Mouse (Mus musculus) MEL (cell line): ENCODE results near the gene 9430015G10Rik. TPM values are rescaled to one million over a fixed set of nuclear protein-coding genes. Genes with fewer than 3 reads are reported as not detected.

Source experiments
- DNase-seq: peaks from one replicate; pipeline ENCODE4 v3.0.0; 2011; ENCODE audit warnings: low read depth, low spot score
- H3K27ac ChIP-seq: 2 replicates; pipeline ENCODE4 v1.5.1; 2012; ENCODE audit warnings: low read depth, mild to moderate bottlenecking, control low read depth, low read length, moderate library complexity; ENCODE audit not compliant: control insufficient read depth
- H3K27me3 ChIP-seq, 2 experiments: fragments of 150-350 bp in 1 of 2; sonication (generic) in 1 of 2; 2 replicates each; pipeline ENCODE4 v1.6.1; 2012; ENCODE audit warnings: low read length in 2 of 2, mild to moderate bottlenecking in 2 of 2, improper control_type of control experiment in 1 of 2, moderate library complexity in 1 of 2; ENCODE audit not compliant: insufficient read depth in 2 of 2, control insufficient read depth in 1 of 2
- H3K36me3 ChIP-seq, 2 experiments: 2 replicates each; pipeline ENCODE4 v1.6.1; 2012 to 2014; ENCODE audit warnings: low read length in 2 of 2, improper control_type of control experiment in 1 of 2, inconsistent platforms in 1 of 2, mild to moderate bottlenecking in 1 of 2; ENCODE audit not compliant: insufficient read depth in 2 of 2, control insufficient read depth in 1 of 2
- H3K4me1 ChIP-seq, 2 experiments: fragments of 150-350 bp in 1 of 2; sonication (generic) in 1 of 2; 2 replicates each; pipeline ENCODE4 v1.6.1; 2012; ENCODE audit warnings: low read length in 2 of 2, improper control_type of control experiment in 1 of 2, mild to moderate bottlenecking in 1 of 2; ENCODE audit not compliant: insufficient read depth in 2 of 2, control insufficient read depth in 1 of 2
- H3K4me3 ChIP-seq, 2 experiments: fragments of 150-350 bp in 1 of 2; sonication (generic) in 1 of 2; 2 replicates each; pipeline ENCODE4 v1.5.1; 2012; ENCODE audit warnings: low read depth in 2 of 2, low read length in 2 of 2, mild to moderate bottlenecking in 2 of 2, moderate library complexity in 2 of 2, control low read depth in 1 of 2, improper control_type of control experiment in 1 of 2; ENCODE audit not compliant: control insufficient read depth in 1 of 2, insufficient read depth in 1 of 2
- H3K79me2 ChIP-seq: 2 replicates; pipeline ENCODE4 v1.6.1; 2012; ENCODE audit warnings: mild to moderate bottlenecking, low read length, moderate library complexity; ENCODE audit not compliant: control insufficient read depth, poor library complexity, insufficient read depth
- H3K9ac ChIP-seq: 2 replicates; pipeline ENCODE4 v1.6.1; 2012; ENCODE audit warnings: low read depth, mild to moderate bottlenecking, control low read depth, low read length, moderate library complexity; ENCODE audit not compliant: control insufficient read depth, poor library complexity, severe bottlenecking
- H3K9me3 ChIP-seq: fragments of 150-350 bp; sonication (generic); replicated peaks from 2 replicates; pipeline ENCODE4 v1.6.1; 2012; ENCODE audit warnings: mild to moderate bottlenecking, low read length, improper control_type of control experiment, moderate library complexity; ENCODE audit not compliant: insufficient read depth
- CHD1 ChIP-seq: IDR thresholded peaks from 2 replicates; pipeline ENCODE4 v1.6.1; 2012; ENCODE audit warnings: low read depth, mild to moderate bottlenecking, inconsistent platforms, low read length, improper control_type of control experiment
- CHD2 ChIP-seq: IDR thresholded peaks from 2 replicates; pipeline ENCODE4 v1.6.1; 2011; ENCODE audit warnings: low read length, improper control_type of control experiment
- CTCF ChIP-seq, 3 experiments: IDR thresholded peaks in 2 of 3; conservative IDR thresholded peaks in 1 of 3; 2 replicates each; pipeline ENCODE4 v1.5.1; 2011 to 2012; ENCODE audit warnings: low read length in 3 of 3, low read depth in 2 of 3, mild to moderate bottlenecking in 2 of 3, improper control_type of control experiment in 1 of 3, inconsistent platforms in 1 of 3, mixed read lengths in 1 of 3, moderate library complexity in 1 of 3; ENCODE audit not compliant: control insufficient read depth in 1 of 3, insufficient read depth in 1 of 3, poor library complexity in 1 of 3, severe bottlenecking in 1 of 3
- E2F4 ChIP-seq: IDR thresholded peaks from 2 replicates; pipeline ENCODE4 v1.6.1; 2011; ENCODE audit warnings: low read depth, low read length, improper control_type of control experiment, borderline replicate concordance
- ELF1 ChIP-seq: IDR thresholded peaks from 2 replicates; pipeline ENCODE4 v1.6.1; 2014; ENCODE audit warnings: low read depth, mild to moderate bottlenecking, inconsistent platforms, low read length, improper control_type of control experiment, moderate library complexity
- EP300 ChIP-seq, 2 experiments: IDR thresholded peaks; 2 replicates each; pipeline ENCODE4 v1.6.1; 2011; ENCODE audit warnings: improper control_type of control experiment in 2 of 2, low read length in 2 of 2, low read depth in 1 of 2, mild to moderate bottlenecking in 1 of 2
- HCFC1 ChIP-seq: IDR thresholded peaks from 2 replicates; pipeline ENCODE4 v1.6.1; 2012; ENCODE audit warnings: low read depth, mild to moderate bottlenecking, inconsistent platforms, low read length, improper control_type of control experiment, moderate library complexity
- JUND ChIP-seq: IDR thresholded peaks from 2 replicates; pipeline ENCODE4 v1.6.1; 2011; ENCODE audit warnings: low read depth, mild to moderate bottlenecking, improper control_type of control experiment, low read length
- MAZ ChIP-seq: IDR thresholded peaks from 2 replicates; pipeline ENCODE4 v1.6.1; 2012; ENCODE audit warnings: low read depth, mild to moderate bottlenecking, inconsistent platforms, low read length, improper control_type of control experiment
- MEF2A ChIP-seq: IDR thresholded peaks from 2 replicates; pipeline ENCODE4 v1.6.1; 2014; ENCODE audit warnings: low read depth, mild to moderate bottlenecking, inconsistent platforms, low read length, improper control_type of control experiment; ENCODE audit not compliant: poor library complexity, insufficient replicate concordance, severe bottlenecking; ENCODE audit errors: extremely low read depth
- MXI1 ChIP-seq: IDR thresholded peaks from 2 replicates; pipeline ENCODE4 v1.6.1; 2011; ENCODE audit warnings: mild to moderate bottlenecking, low read depth, low read length, improper control_type of control experiment
- NELFE ChIP-seq: IDR thresholded peaks from 2 replicates; pipeline ENCODE4 v1.6.1; 2011; ENCODE audit warnings: low read depth, low read length, improper control_type of control experiment
- POLR2A ChIP-seq, 2 experiments: IDR thresholded peaks; 2 replicates each; pipeline ENCODE4 v1.6.1; 2011 to 2012; ENCODE audit warnings: low read length in 2 of 2, mild to moderate bottlenecking in 2 of 2, control low read depth in 1 of 2, improper control_type of control experiment in 1 of 2, low read depth in 1 of 2, moderate library complexity in 1 of 2; ENCODE audit not compliant: control insufficient read depth in 1 of 2, insufficient read depth in 1 of 2, poor library complexity in 1 of 2
- POLR2AphosphoS2 ChIP-seq: IDR thresholded peaks from 2 replicates; pipeline ENCODE4 v1.6.1; 2011; ENCODE audit warnings: low read length, improper control_type of control experiment
- POLR2AphosphoS5 ChIP-seq: IDR thresholded peaks from 2 replicates; pipeline ENCODE4 v1.6.1; 2012; ENCODE audit warnings: low read depth, borderline replicate concordance, mild to moderate bottlenecking, inconsistent platforms, low read length, moderate library complexity, mixed read lengths
- RAD21 ChIP-seq: IDR thresholded peaks from 2 replicates; pipeline ENCODE4 v1.6.1; 2011; ENCODE audit warnings: mild to moderate bottlenecking, low read depth, low read length, improper control_type of control experiment
- SIN3A ChIP-seq: IDR thresholded peaks from 2 replicates; pipeline ENCODE4 v1.6.1; 2012; ENCODE audit warnings: low read length, improper control_type of control experiment, inconsistent platforms
- SMC3 ChIP-seq: IDR thresholded peaks from 2 replicates; pipeline ENCODE4 v1.6.1; 2011; ENCODE audit warnings: low read depth, low read length, improper control_type of control experiment
- TAL1 ChIP-seq: IDR thresholded peaks from 2 replicates; pipeline ENCODE4 v1.6.1; 2012; ENCODE audit warnings: mild to moderate bottlenecking, inconsistent platforms, low read length, moderate library complexity, mixed read lengths
- TBP ChIP-seq: IDR thresholded peaks from 2 replicates; pipeline ENCODE4 v1.8.0; 2011; ENCODE audit warnings: low read depth, low read length, improper control_type of control experiment
- USF1 ChIP-seq: IDR thresholded peaks from 2 replicates; pipeline ENCODE4 v1.6.1; 2014; ENCODE audit warnings: low read depth, mild to moderate bottlenecking, inconsistent platforms, low read length, improper control_type of control experiment, moderate library complexity
- USF2 ChIP-seq, 2 experiments: IDR thresholded peaks; 2 replicates each; pipeline ENCODE4 v1.6.1; 2011 to 2012; ENCODE audit warnings: improper control_type of control experiment in 2 of 2, low read length in 2 of 2, borderline replicate concordance in 1 of 2, inconsistent platforms in 1 of 2, low read depth in 1 of 2, mild to moderate bottlenecking in 1 of 2; ENCODE audit not compliant: insufficient read depth in 1 of 2
- polyA plus RNA-seq, 2 experiments: library from polyadenylated mRNA; stranded (reverse) in 1 of 2; unstranded in 1 of 2; fragments of >175 nt in 1 of 2; fragments of >200 nt in 1 of 2; gene quantifications; 2 replicates each; pipeline versions ENCODE4 v1.2.1 to v1.2.4; 2012; ENCODE audit warnings: low replicate concordance in 2 of 2, low read depth in 1 of 2; ENCODE audit not compliant: insufficient read length in 2 of 2, insufficient read depth in 1 of 2, missing spikeins in 1 of 2
- total RNA-seq: library from RNA; depleted of rRNA; stranded (reverse); fragments of 300-350 nt; gene quantifications from 2 replicates; pipeline ENCODE4 v1.2.3, GENCODE M21; 2012

Gene 9430015G10Rik
- total and polyA plus RNA-seq, 3 experiments: 28.7 to 52.9 TPM; not detected in 1

- Histone ChIP-seq H3K9me3 (no peaks in the 10 kb centered on the region), H3K79me2 (no peaks in the 10 kb centered on the region), H3K4me3 (peak overlapping the region; percentile 25 to 26; a peak in 2 of 4 replicates), H3K4me1 (peaks cover 0 to 14% of the 10 kb centered on the region in 2 experiments; a peak in 3 of 4 replicates), H3K27me3 (no peaks in the 10 kb centered on the region), H3K36me3 (peaks cover 0 to 7% of the 10 kb centered on the region in 2 experiments; a peak in 2 of 4 replicates), H3K9ac (peak overlapping the region; percentile 32; the same call in 1 of the 2 replicates), H3K27ac (no peak overlapping the region; the same call in 1 of the 2 replicates)
- TF ChIP-seq POLR2AphosphoS2: no peak
- TF ChIP-seq USF2 (IDR thresholded peaks at IDR 0.05; ENCODE audit: borderline replicate concordance in 1 of 2, insufficient read depth in 1 of 2, low read depth in 1 of 2, low read length in 2 of 2): no peak
- peak; percentile 58; the same call in 1 of the 2 replicates for TF ChIP-seq HCFC1
- peak in 1 of 2 experiments; percentile 55; a peak in 2 of 4 replicates for TF ChIP-seq POLR2A (IDR thresholded peaks at IDR 0.05; ENCODE audit: control insufficient read depth in 1 of 2, insufficient read depth in 1 of 2, low read depth in 1 of 2, low read length in 2 of 2, poor library complexity in 1 of 2)
- no peak for TF ChIP-seq CTCF (IDR thresholded peaks at IDR 0.05 in 2 of 3, conservative IDR thresholded peaks at IDR 0.05 in 1 of 3; ENCODE audit: control insufficient read depth in 1 of 3, insufficient read depth in 1 of 3, low read depth in 2 of 3, low read length in 3 of 3, poor library complexity in 1 of 3, severe bottlenecking in 1 of 3)
- no peak for TF ChIP-seq CHD2
- TF ChIP-seq E2F4: no peak
- TF ChIP-seq SIN3A: 0 out of 2 replicates have a peak, but pooled peaks have one; percentile 16
- peak; percentile 35; the same call in 1 of the 2 replicates for TF ChIP-seq NELFE
- TF ChIP-seq ELF1: peak; percentile 68; the same call in 1 of the 2 replicates
- 0 out of 4 replicates have a peak, but pooled peaks of 1 of the 2 experiments have one; percentile 45 for TF ChIP-seq EP300 (IDR thresholded peaks at IDR 0.05; ENCODE audit: low read depth in 1 of 2, low read length in 2 of 2)
- TF ChIP-seq TBP: 0 out of 2 replicates have a peak, but pooled peaks have one; percentile 14
- TF ChIP-seq RAD21: no peak
- peak; percentile 72 for DNase-seq
These were observed 42.4 kb upstream of the 9430015G10Rik start for GRCm38 (mm10) chr4:156067256-156067949.

GRCm38 (mm10) chr4:156069701-156070100 is 40.1 kb upstream of the 9430015G10Rik start:
- no peak for DNase-seq
- Histone ChIP-seq H3K27ac (no peak overlapping the region), H3K36me3 (peaks cover 0 to 7% of the 10 kb centered on the region in 2 experiments; a peak in 2 of 4 replicates), H3K27me3 (no peaks in the 10 kb centered on the region), H3K9ac (no peak overlapping the region), H3K9me3 (no peaks in the 10 kb centered on the region), H3K4me1 (peaks cover 0 to 14% of the 10 kb centered on the region in 2 experiments; a peak in 3 of 4 replicates), H3K4me3 (no peak overlapping the region), H3K79me2 (no peaks in the 10 kb centered on the region)
- no peak for TF ChIP-seq TAL1
- no peak for TF ChIP-seq MEF2A
- TF ChIP-seq JUND: no peak
- no peak for TF ChIP-seq MAZ
- no peak for TF ChIP-seq POLR2AphosphoS5
- no peak for TF ChIP-seq CHD1
- no peak for TF ChIP-seq SMC3
- no peak for TF ChIP-seq MXI1
- no peak for TF ChIP-seq CTCF (IDR thresholded peaks at IDR 0.05 in 2 of 3, conservative IDR thresholded peaks at IDR 0.05 in 1 of 3; ENCODE audit: control insufficient read depth in 1 of 3, insufficient read depth in 1 of 3, low read depth in 2 of 3, low read length in 3 of 3, poor library complexity in 1 of 3, severe bottlenecking in 1 of 3)
- no peak for TF ChIP-seq E2F4
- no peak for TF ChIP-seq USF1
- TF ChIP-seq CHD2: no peak
